Mouse (Mus musculus): ENCODE data around the gene Zfp36l2.

DNA sequence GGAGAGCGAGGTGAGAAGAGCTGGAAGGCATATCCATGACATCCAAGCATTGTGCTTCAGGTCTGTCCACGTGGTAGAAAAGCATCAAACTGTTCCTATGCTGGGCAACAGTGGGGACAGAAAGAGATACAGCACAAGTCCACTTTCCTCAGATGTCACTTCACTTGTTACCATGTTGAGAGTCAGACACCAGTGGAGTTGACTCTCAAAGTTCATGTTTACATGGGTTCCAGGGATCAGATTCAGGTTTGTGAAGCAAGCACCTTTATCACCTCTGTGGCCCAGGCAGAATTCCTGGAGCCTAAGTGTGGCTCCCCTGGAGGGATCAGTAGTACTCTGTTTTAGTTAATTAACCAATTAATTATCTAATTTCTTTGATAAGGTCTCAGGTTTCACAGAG lies 46.0 kb upstream of the Zfp36l2 start:
- TF ChIP-seq TAL1 (IDR thresholded peaks at IDR 0.05; ENCODE audit: low read length), result no peak
- TF ChIP-seq GATA1 (IDR thresholded peaks at IDR 0.05; ENCODE audit: low read length), result no peak

All from erythroblast, embryonic 14.5 days (primary cell).